Mouse (Mus musculus) embryonic fibroblast, embryonic 13.5 days (primary cell): ENCODE data around the gene Ngfr.

ENCODE experiments used
- CTCF ChIP-seq: IDR thresholded peaks from 2 replicates; pipeline ENCODE4 v1.5.1; 2011; ENCODE audit warnings: mild to moderate bottlenecking, control low read depth, low read length, moderate library complexity, borderline replicate concordance; ENCODE audit not compliant: insufficient read depth
- POLR2A ChIP-seq: IDR thresholded peaks from 2 replicates; pipeline ENCODE4 v1.6.1; 2011; ENCODE audit warnings: low read depth, mild to moderate bottlenecking, control low read depth, low read length, moderate library complexity

GRCm38 (mm10) chr11:95594686-95595212 is 7.2 kb upstream of the Ngfr start:
- TF ChIP-seq CTCF (no peak), POLR2A (no peak)
